Mouse (Mus musculus): ENCODE results near the gene Nhlh1. TPM values are rescaled to one million over a fixed set of nuclear protein-coding genes. Genes with fewer than 3 reads are reported as not detected.
A peak's percentile ranks its signal among the peaks of the same experiment; 100 is the strongest.

The Nhlh1 gene
- polyA plus RNA-seq, 1 experiment from 2014 or later: not detected

GRCm38 (mm10) chr1:172027010-172027808, 30.2 kb downstream of the Nhlh1 start:
- peak overlapping the region; percentile 65 for H3K4me2 ChIP-seq (ENCODE audit: low read length)
- H3K36me3 ChIP-seq (ENCODE audit: insufficient read depth, low read length): no peaks in the 10 kb centered on the region
- H3K9ac ChIP-seq (ENCODE audit: low read depth, low read length): peak overlapping the region; percentile 93
- ATAC-seq (replicated peaks; ENCODE audit: low FRiP score, low read depth) (peak; percentile 94), DNase-seq (ENCODE audit: low spot score) (peak; percentile 90)
- H3K27me3 ChIP-seq (ENCODE audit: insufficient read depth, low read length): no peaks in the 10 kb centered on the region
- peak overlapping the region; percentile 87 for H3K27ac ChIP-seq
- H3K9me3 ChIP-seq (replicated peaks; ENCODE audit: low read length): no peaks in the 10 kb centered on the region
- WGBS: 1% methylated on average over 44 of the region's 54 CpGs
- peaks cover 19% of the 10 kb centered on the region for H3K4me1 ChIP-seq (replicated peaks; ENCODE audit: insufficient read depth, low read length)
- no peak for TF ChIP-seq CTCF (IDR thresholded peaks at IDR 0.05; ENCODE audit: low read depth)
- H3K4me3 ChIP-seq (replicated peaks; ENCODE audit: low read depth, low read length): peak overlapping the region; percentile 93

- Histone ChIP-seq H3K27ac (peak overlapping the region; percentile 87), H3K4me2 (ENCODE audit: low read length) (peak overlapping the region; percentile 65), H3K4me1 (replicated peaks; ENCODE audit: insufficient read depth, low read length) (peaks cover 19% of the 10 kb centered on the region), H3K36me3 (ENCODE audit: insufficient read depth, low read length) (no peaks in the 10 kb centered on the region), H3K9me3 (replicated peaks; ENCODE audit: low read length) (no peaks in the 10 kb centered on the region), H3K27me3 (ENCODE audit: insufficient read depth, low read length) (no peaks in the 10 kb centered on the region), H3K4me3 (replicated peaks; ENCODE audit: low read depth, low read length) (peak overlapping the region; percentile 93), H3K9ac (ENCODE audit: low read depth, low read length) (peak overlapping the region; percentile 93)
- 2% methylated on average over 23 of the region's 23 CpGs for WGBS
- DNase-seq (ENCODE audit: low spot score) (peak; percentile 79), ATAC-seq (replicated peaks; ENCODE audit: low FRiP score, low read depth) (peak; percentile 57)
- TF ChIP-seq CTCF (IDR thresholded peaks at IDR 0.05; ENCODE audit: low read depth): no peak
Measured at GRCm38 (mm10) chr1:172026201-172026901, 31.0 kb downstream of the Nhlh1 start.

GRCm38 (mm10) chr1:172025201-172025904, 32.0 kb downstream of the Nhlh1 start:
- H3K4me1 ChIP-seq (replicated peaks; ENCODE audit: insufficient read depth, low read length): peaks cover 19% of the 10 kb centered on the region
- WGBS: 44% methylated on average over 8 of the region's 8 CpGs
- H3K4me3 ChIP-seq (replicated peaks; ENCODE audit: low read depth, low read length): peak overlapping the region; percentile 93; the same call in 1 of the 2 replicates
- H3K4me2 ChIP-seq (ENCODE audit: low read length): peak overlapping the region; percentile 65
- 0 out of 2 replicates have a peak overlapping the region, but pooled peaks have one; percentile 8 for H3K9ac ChIP-seq (ENCODE audit: low read depth, low read length)
- H3K9me3 ChIP-seq (replicated peaks; ENCODE audit: low read length): no peaks in the 10 kb centered on the region
- H3K27me3 ChIP-seq (ENCODE audit: insufficient read depth, low read length): no peaks in the 10 kb centered on the region
- TF ChIP-seq CTCF (IDR thresholded peaks at IDR 0.05; ENCODE audit: low read depth): no peak
- H3K36me3 ChIP-seq (ENCODE audit: insufficient read depth, low read length): no peaks in the 10 kb centered on the region
- ATAC-seq (replicated peaks; ENCODE audit: low FRiP score, low read depth) (no peak), DNase-seq (ENCODE audit: low spot score) (no peak)
- H3K27ac ChIP-seq: no peak overlapping the region

- Histone ChIP-seq H3K4me2 (ENCODE audit: low read length) (peak overlapping the region; percentile 65), H3K36me3 (ENCODE audit: insufficient read depth, low read length) (no peaks in the 10 kb centered on the region), H3K27me3 (ENCODE audit: insufficient read depth, low read length) (no peaks in the 10 kb centered on the region), H3K4me3 (replicated peaks; ENCODE audit: low read depth, low read length) (no peak overlapping the region), H3K4me1 (replicated peaks; ENCODE audit: insufficient read depth, low read length) (peaks cover 19% of the 10 kb centered on the region), H3K9me3 (replicated peaks; ENCODE audit: low read length) (no peaks in the 10 kb centered on the region), H3K9ac (ENCODE audit: low read depth, low read length) (no peak overlapping the region), H3K27ac (0 out of 2 replicates have a peak overlapping the region, but pooled peaks have one; percentile 19)
- no peak for TF ChIP-seq CTCF (IDR thresholded peaks at IDR 0.05; ENCODE audit: low read depth)
- no peak for DNase-seq (ENCODE audit: low spot score)
- ATAC-seq (replicated peaks; ENCODE audit: low FRiP score, low read depth): no peak
- 60% methylated on average over 9 of the region's 9 CpGs for WGBS
Measured at GRCm38 (mm10) chr1:172024140-172024895, 33.1 kb downstream of the Nhlh1 start.

GRCm38 (mm10) chr1:172019863-172020521, 37.4 kb downstream of the Nhlh1 start:
- H3K9ac ChIP-seq (ENCODE audit: low read depth, low read length): no peak overlapping the region
- H3K27me3 ChIP-seq (ENCODE audit: insufficient read depth, low read length): no peaks in the 10 kb centered on the region
- H3K9me3 ChIP-seq (replicated peaks; ENCODE audit: low read length): no peaks in the 10 kb centered on the region
- no peak overlapping the region for H3K27ac ChIP-seq
- TF ChIP-seq CTCF (IDR thresholded peaks at IDR 0.05; ENCODE audit: low read depth): no peak
- DNase-seq (ENCODE audit: low spot score) (peak; percentile 33), ATAC-seq (replicated peaks; ENCODE audit: low FRiP score, low read depth) (no peak)
- no peak overlapping the region for H3K4me3 ChIP-seq (replicated peaks; ENCODE audit: low read depth, low read length)
- H3K36me3 ChIP-seq (ENCODE audit: insufficient read depth, low read length): no peaks in the 10 kb centered on the region
- H3K4me1 ChIP-seq (replicated peaks; ENCODE audit: insufficient read depth, low read length): peaks cover 38% of the 10 kb centered on the region
- 48% methylated on average over 10 of the region's 10 CpGs for WGBS
- H3K4me2 ChIP-seq (ENCODE audit: low read length): no peak overlapping the region

All from kidney, postnatal 0 days (tissue).